Mouse (Mus musculus) kidney, adult 2 months (tissue): ENCODE results near the gene Arhgap40.

Experiments used
- CTCF ChIP-seq: fragments of 200-500 bp; conservative IDR thresholded peaks from 2 replicates; pipeline ENCODE4 v1.5.1; 2011; ENCODE audit warnings: low read depth, mild to moderate bottlenecking, control low read depth, low read length, moderate library complexity, mixed read lengths; ENCODE audit not compliant: insufficient read depth, insufficient read length
- POLR2A ChIP-seq: fragments of 200-500 bp; IDR thresholded peaks from one replicate; pipeline ENCODE4 v1.6.1; 2011; ENCODE audit warnings: low read depth, low read length, control low read depth

DNA sequence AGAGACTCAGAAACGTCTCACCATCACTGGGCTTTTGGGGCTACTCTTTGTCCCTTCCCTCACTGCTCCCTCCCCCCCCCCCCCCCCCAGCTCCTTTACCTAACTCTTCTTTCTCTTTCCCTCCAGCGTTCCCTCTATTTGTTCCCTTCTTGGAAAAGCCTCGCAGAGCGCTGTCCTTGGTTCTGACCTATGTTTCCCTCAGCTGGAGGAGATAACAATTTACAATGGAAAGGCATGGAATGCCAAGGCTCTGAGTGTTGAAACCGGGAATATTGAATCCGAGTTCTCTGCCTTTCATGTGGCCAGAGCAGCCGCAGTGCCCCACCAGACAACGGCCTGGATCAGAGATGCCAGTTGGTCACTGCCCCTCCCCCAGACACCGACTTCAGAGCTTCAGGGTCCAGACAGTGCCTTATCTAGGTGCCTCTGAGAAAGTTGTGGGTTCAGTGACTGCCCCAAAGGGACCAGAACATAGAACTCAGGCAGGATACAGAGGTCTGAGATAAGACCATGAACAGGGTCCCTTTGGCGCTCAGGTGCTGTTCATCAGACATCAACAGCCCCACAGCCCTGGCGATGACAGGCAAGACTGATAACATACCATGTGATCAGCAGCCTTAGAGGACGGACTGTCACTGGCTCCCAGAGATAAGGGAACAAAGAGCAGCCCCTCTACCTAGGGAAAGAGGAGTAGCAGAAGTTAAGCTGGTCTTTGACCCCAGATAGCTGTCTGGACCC lies 72.2 kb downstream of the Arhgap40 start:
- TF ChIP-seq POLR2A, result no peak
- TF ChIP-seq CTCF, result no peak
